29 mouse cellular contexts compared by ENCODE assay signal in genomic region chr2:38543158-38543557, GRCm38 (mm10).
"Had no signal": no experiment of that assay in that cellular context is flagged by ENCODE, and none has a peak within 500 bp of the region (broad histone marks: within the 10 kb centered on the region; RNA-seq: fewer than 3 reads in every experiment).

No protein-coding gene starts in this region.

- H3K9me3 ChIP-seq: limb, embryonic 10.5 days; limb, embryonic 12.5 days; limb, embryonic 13.5 days; limb, embryonic 15.5 days; liver, embryonic 12.5 days; liver, embryonic 13.5 days; liver, embryonic 15.5 days; lung, embryonic 15.5 days; megakaryocyte, embryonic 14.5 days; midbrain, embryonic 10.5 days; midbrain, embryonic 12.5 days; midbrain, embryonic 13.5 days; midbrain, embryonic 15.5 days; neural tube, embryonic 12.5 days; neural tube, embryonic 13.5 days had no signal

- H3K36me3 ChIP-seq: limb, embryonic 10.5 days; limb, embryonic 12.5 days; limb, embryonic 13.5 days; limb, embryonic 15.5 days; liver, embryonic 12.5 days; liver, embryonic 13.5 days; liver, embryonic 15.5 days; lung, embryonic 15.5 days; midbrain, embryonic 10.5 days; midbrain, embryonic 12.5 days; midbrain, embryonic 13.5 days; midbrain, embryonic 15.5 days; neural tube, embryonic 12.5 days; neural tube, embryonic 13.5 days had no signal

- H3K27me3 ChIP-seq: limb, embryonic 12.5 days; limb, embryonic 13.5 days; limb, embryonic 15.5 days; liver, embryonic 13.5 days; liver, embryonic 15.5 days; lung, embryonic 15.5 days; midbrain, embryonic 12.5 days; midbrain, embryonic 13.5 days; midbrain, embryonic 15.5 days; neural tube, embryonic 12.5 days; neural tube, embryonic 13.5 days had no signal

- ATAC-seq: liver, embryonic 12.5 days; liver, postnatal 0 days; midbrain, embryonic 13.5 days; midbrain, embryonic 15.5 days; midbrain, embryonic 16.5 days had no signal

- H3K27ac ChIP-seq: limb, embryonic 10.5 days; limb, embryonic 12.5 days; limb, embryonic 13.5 days; limb, embryonic 15.5 days; liver, embryonic 12.5 days; liver, embryonic 13.5 days; liver, embryonic 14.5 days; liver, embryonic 15.5 days; lung, embryonic 15.5 days; macrophage; midbrain, embryonic 10.5 days; midbrain, embryonic 12.5 days; midbrain, embryonic 13.5 days; midbrain, embryonic 15.5 days; neural tube, embryonic 12.5 days; neural tube, embryonic 13.5 days had no signal

- H3K9ac ChIP-seq: limb, embryonic 12.5 days; limb, embryonic 13.5 days; limb, embryonic 15.5 days; liver, embryonic 12.5 days; liver, embryonic 13.5 days; liver, embryonic 14.5 days; liver, embryonic 15.5 days; liver, postnatal 0 days; lung, embryonic 14.5 days; lung, embryonic 15.5 days; midbrain, embryonic 12.5 days; midbrain, embryonic 13.5 days; midbrain, embryonic 15.5 days; neural tube, embryonic 12.5 days; neural tube, embryonic 13.5 days had no signal

- DNase-seq: left cerebral cortex, postnatal 4 days; liver, embryonic 13.5 days; liver, postnatal 0 days; lung, adult 18-20 months; lung, adult 2 months; lung, embryonic 14.5 days; lung, postnatal 10 days; lung, postnatal 14 days; midbrain, embryonic 14.5 days had no signal

- H3K4me3 ChIP-seq: limb, embryonic 10.5 days; limb, embryonic 12.5 days; limb, embryonic 13.5 days; limb, embryonic 15.5 days; liver, embryonic 12.5 days; liver, embryonic 13.5 days; liver, embryonic 15.5 days; lung, embryonic 15.5 days; megakaryocyte, embryonic 14.5 days; midbrain, embryonic 10.5 days; midbrain, embryonic 12.5 days; midbrain, embryonic 13.5 days; midbrain, embryonic 15.5 days; myocyte; neural tube, embryonic 12.5 days; neural tube, embryonic 13.5 days had no signal

- H3K4me2 ChIP-seq: limb, embryonic 12.5 days; limb, embryonic 13.5 days; limb, embryonic 15.5 days; liver, embryonic 11.5 days; liver, embryonic 12.5 days; liver, embryonic 13.5 days; liver, embryonic 15.5 days; lung, embryonic 14.5 days; lung, embryonic 15.5 days; midbrain, embryonic 11.5 days; midbrain, embryonic 12.5 days; midbrain, embryonic 13.5 days; midbrain, embryonic 15.5 days; neural tube, embryonic 12.5 days; neural tube, embryonic 13.5 days had no signal
